Mouse (Mus musculus) kidney, adult 18-20 months (tissue): ENCODE results near the gene Zfp458.
"Not testable (repeated sequence)": the region's sequence is repeated elsewhere in the genome, so short reads cannot be mapped to it uniquely, and the experiment has no call there.

Experiments
- DNase-seq: peaks from one replicate; pipeline ENCODE4 v3.0.0; 2021

Zfp458 gene

DNA sequence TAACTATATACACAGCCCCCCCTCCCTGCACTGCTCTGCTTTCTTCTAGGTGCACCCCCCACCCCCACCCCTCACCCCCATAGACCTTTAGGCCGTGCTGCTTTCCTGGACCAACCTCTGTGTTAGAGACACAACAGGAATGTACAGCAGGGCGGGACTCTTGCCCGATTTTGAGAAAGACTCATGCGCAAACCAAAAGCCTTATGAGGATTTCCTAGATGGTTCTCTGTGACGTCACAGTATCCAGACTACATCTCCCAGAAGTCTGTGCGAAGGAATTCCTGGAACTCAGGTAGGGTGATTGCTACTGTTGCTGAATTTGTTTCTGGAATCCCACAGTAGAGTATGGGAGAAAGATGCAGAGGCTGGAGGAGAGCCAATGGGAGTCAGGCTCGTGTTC, at the start of gene Zfp458:
Gene Zfp458, minus strand, starts transcription at position 153 of the 400 bp plus-strand sequence.
- DNase-seq, result no peak

- no peak for DNase-seq
Observed at GRCm38 (mm10) chr13:67306718-67307117, 28.5 kb upstream of the Zfp458 start.

DNA sequence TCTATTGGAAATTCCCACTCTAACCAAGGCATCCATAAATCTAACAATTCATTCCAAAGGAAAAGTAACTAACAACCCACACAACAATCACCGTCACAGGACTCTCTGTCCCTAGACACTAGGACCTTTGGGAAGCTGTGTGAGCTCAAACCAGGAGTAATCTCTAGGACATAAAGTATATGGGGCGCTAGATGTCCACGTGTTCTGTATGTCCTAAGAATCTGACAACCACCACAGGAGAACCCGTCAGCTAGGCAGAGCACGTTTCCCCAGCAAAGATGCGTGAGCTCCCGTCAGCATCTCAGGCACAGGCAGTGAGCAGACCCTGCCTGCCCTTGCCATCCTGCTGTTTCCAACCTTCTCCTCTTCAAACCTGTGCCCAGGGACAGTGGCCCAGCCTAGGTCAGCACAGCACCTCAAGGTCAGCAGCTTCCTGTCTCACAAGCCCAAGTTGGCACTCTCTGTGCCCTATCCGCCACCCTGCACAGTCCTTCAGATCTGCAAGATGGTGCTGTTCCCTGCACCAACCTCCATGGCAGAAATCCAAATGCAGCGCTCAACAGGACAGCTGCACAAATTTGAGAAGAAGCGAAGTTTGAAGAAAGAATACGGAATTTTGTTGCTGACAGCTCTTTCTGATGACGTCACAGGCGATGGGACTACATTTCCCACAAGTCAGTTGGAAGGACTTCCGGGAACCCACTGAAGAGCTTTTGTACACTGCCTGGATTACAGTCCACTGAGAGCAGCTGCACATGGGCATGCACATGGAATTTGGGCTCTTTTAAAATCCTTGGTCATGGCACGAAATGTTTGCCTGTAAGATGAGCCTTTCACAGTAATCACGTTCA, 27.8 kb upstream of the Zfp458 start, which contains the start of gene Zfp457:
Gene Zfp457, minus strand, starts transcription at position 664 of the 851 bp plus-strand sequence.
- DNase-seq, result peak; percentile 92

DNA sequence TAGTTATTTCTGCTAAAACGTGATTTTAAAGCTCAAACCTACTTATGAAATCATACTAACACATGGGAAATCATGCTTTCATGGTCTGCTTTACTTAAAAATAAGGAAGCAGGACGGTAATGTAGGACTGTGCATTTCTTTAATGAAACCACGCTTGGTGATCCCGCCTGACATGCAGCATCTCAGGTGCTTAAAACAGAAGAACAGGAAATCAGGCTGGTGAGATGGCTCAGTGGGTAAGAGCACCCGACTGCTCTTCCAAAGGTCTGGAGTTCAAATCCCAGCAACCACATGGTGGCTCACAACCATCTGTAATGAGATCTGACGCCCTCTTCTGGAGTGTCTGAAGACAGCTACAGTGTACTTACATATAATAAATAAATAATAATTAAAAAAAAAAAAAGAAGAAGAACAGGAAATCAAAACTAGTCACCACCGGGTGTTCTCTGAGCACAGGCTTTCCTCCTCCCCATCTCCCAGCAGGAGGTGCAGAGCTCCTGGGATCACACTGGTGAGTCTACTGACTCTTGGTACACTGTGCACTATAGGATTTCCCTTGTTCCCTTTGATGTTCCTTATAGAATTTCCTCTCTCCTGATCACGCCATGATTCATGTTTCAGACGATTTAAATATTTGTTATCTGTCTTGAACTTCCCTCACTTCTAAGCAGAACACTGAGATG, 8.7 kb downstream of the Zfp458 start:
- DNase-seq, result not testable (repeated sequence)

- peak; percentile 82 for DNase-seq
Observed at GRCm38 (mm10) chr13:67268568-67269369, 9.5 kb downstream of the Zfp458 start.

DNA sequence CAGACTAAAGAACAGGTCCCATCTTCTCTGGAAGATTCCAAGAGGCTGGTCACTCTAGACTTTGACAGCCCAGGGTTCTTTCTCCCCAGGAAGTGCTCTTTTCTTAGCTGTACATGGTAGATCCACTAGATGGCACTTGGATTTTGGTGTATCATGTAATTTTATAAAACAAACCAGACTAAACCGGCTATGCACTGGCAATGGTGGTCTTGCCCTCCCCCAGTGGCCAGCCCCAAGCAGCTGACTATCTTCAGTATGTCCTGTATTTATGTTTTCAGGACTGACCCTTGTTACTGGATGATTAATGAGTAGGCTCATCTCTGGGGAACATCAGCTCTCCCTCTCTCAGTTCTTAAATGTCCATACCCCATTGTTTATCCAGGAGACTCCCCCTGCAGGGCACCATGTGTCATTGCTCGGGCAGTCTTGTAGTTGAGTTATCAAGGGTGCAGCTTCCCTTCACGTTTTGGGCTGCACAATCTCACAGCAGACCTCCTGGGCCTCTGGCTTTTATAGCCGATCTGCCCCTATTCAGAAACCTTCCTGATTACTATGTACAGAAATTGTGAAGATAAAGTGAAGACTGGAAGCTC, 64.2 kb downstream of the Zfp458 start:
- DNase-seq, result no peak
